Mouse (Mus musculus) urinary bladder, postnatal 14 days (tissue): ENCODE data around the gene Cenpx.
A peak's percentile ranks its signal among the peaks of the same experiment; 100 is the strongest.
"Not testable (repeated sequence)": the region's sequence is repeated elsewhere in the genome, so short reads cannot be mapped to it uniquely, and the experiment has no call there.

Experiments used
- DNase-seq: peaks from one replicate; pipeline ENCODE4 v3.0.0; 2021; ENCODE audit warnings: low spot score

Gene Cenpx

GRCm38 (mm10) chr11:120713580-120714518 lies at the start of gene Cenpx, which contains the start of gene Lrrc45:
Gene Cenpx (minus strand): TSS chr11:120713738.
Gene Lrrc45 (plus strand): TSS chr11:120713925.
- DNase-seq, result peak; percentile 97

GRCm38 (mm10) chr11:120762672-120763041 lies 49.1 kb upstream of the Cenpx start, which contains the start of gene Hmga1b:
Gene Hmga1b (plus strand): TSS chr11:120762794.
- not testable (repeated sequence) for DNase-seq

GRCm38 (mm10) chr11:120761811-120762671 lies 48.5 kb upstream of the Cenpx start:
- no peak for DNase-seq

GRCm38 (mm10) chr11:120760236-120760635 lies 46.7 kb upstream of the Cenpx start:
- DNase-seq, result no peak

GRCm38 (mm10) chr11:120751606-120752005 lies 38.1 kb upstream of the Cenpx start:
- no peak for DNase-seq

- peak; percentile 40 for DNase-seq
Observed at GRCm38 (mm10) chr11:120749430-120749829, 35.9 kb upstream of the Cenpx start.

GRCm38 (mm10) chr11:120747974-120748373 lies 34.4 kb upstream of the Cenpx start:
- no peak for DNase-seq

- DNase-seq, result no peak
Observed at GRCm38 (mm10) chr11:120744121-120744701, 30.7 kb upstream of the Cenpx start.

- no peak for DNase-seq
Observed at GRCm38 (mm10) chr11:120740981-120741380, 27.4 kb upstream of the Cenpx start.

GRCm38 (mm10) chr11:120736424-120736823 lies 22.9 kb upstream of the Cenpx start:
- DNase-seq, result no peak

- DNase-seq, result peak; percentile 82
Observed at GRCm38 (mm10) chr11:120733521-120733920, 20.0 kb upstream of the Cenpx start.

- peak; percentile 74 for DNase-seq
Observed at GRCm38 (mm10) chr11:120731858-120732680, 18.5 kb upstream of the Cenpx start, which contains the start of gene Cbr2. Gene Cbr2 (minus strand): TSS chr11:120732114.

GRCm38 (mm10) chr11:120731395-120731794 lies 17.9 kb upstream of the Cenpx start:
- DNase-seq, result no peak

GRCm38 (mm10) chr11:120730331-120730870 lies 16.9 kb upstream of the Cenpx start:
- DNase-seq, result no peak

GRCm38 (mm10) chr11:120729432-120730050 lies 16.0 kb upstream of the Cenpx start:
- peak; percentile 56 for DNase-seq

- no peak for DNase-seq
Observed at GRCm38 (mm10) chr11:120728530-120729240, 15.1 kb upstream of the Cenpx start.

GRCm38 (mm10) chr11:120727564-120727963 lies 14.0 kb upstream of the Cenpx start:
- no peak for DNase-seq

GRCm38 (mm10) chr11:120727169-120727527 lies 13.6 kb upstream of the Cenpx start, which contains the start of gene Dcxr:
Gene Dcxr (minus strand): TSS chr11:120727281.
- DNase-seq, result peak; percentile 92

- DNase-seq, result no peak
Observed at GRCm38 (mm10) chr11:120726243-120727168, 13.0 kb upstream of the Cenpx start.
